21 mouse cellular contexts compared by ENCODE assay signal in genomic region chr10:4512725-4513124, GRCm38 (mm10). TPM values are rescaled to one million over a fixed set of nuclear protein-coding genes. Genes with fewer than 3 reads are reported as not detected.
A peak's percentile ranks its signal among the peaks of the same experiment; 100 is the strongest.
DNase-seq lines count a peak whose midpoint lies in the region; ATAC-seq and TF ChIP-seq lines count a peak whose summit lies in the region.
"Had no signal": no experiment of that assay in that cellular context is flagged by ENCODE, and none has a peak within 500 bp of the region (broad histone marks: within the 10 kb centered on the region; RNA-seq: fewer than 3 reads in every experiment).

No protein-coding gene starts in this region.

- no peak for ATAC-seq in limb, embryonic 14.5 days (ENCODE audit: low FRiP score, low read depth)
- ATAC-seq: forebrain, embryonic 16.5 days; intestine, embryonic 15.5 days had no signal

- intact Hi-C loops in left cerebral cortex, postnatal 36 days (cut with DNase I) = no loop called here

- no peak overlapping the region for H3K9ac ChIP-seq in limb, embryonic 14.5 days (ENCODE audit: low read depth, low read length, severe bottlenecking)
- H3K9ac ChIP-seq: embryonic facial prominence, embryonic 12.5 days; forebrain, embryonic 12.5 days; heart, embryonic 12.5 days; hindbrain, embryonic 15.5 days; intestine, embryonic 15.5 days had no signal

- H3K9me3 ChIP-seq in limb, embryonic 14.5 days (ENCODE audit: control insufficient read depth, low read length) = no peaks in the 10 kb centered on the region
- H3K9me3 ChIP-seq in limb, embryonic 10.5 days (replicated peaks) = no peaks in the 10 kb centered on the region
- H3K9me3 ChIP-seq: embryonic facial prominence, embryonic 12.5 days; G1E; hindbrain, embryonic 10.5 days; hindbrain, embryonic 15.5 days; intestine, embryonic 15.5 days had no signal

- H3K4me1 ChIP-seq in limb, embryonic 14.5 days (ENCODE audit: control insufficient read depth, insufficient read depth, low read length) = no peaks in the 10 kb centered on the region
- no peaks in the 10 kb centered on the region for H3K4me1 ChIP-seq in limb, embryonic 10.5 days
- H3K4me1 ChIP-seq: embryonic facial prominence, embryonic 12.5 days; forebrain, embryonic 12.5 days; heart, embryonic 12.5 days; hindbrain, embryonic 10.5 days; hindbrain, embryonic 15.5 days; intestine, embryonic 15.5 days had no signal

- no peaks in the 10 kb centered on the region for H3K36me3 ChIP-seq in limb, embryonic 14.5 days (ENCODE audit: control insufficient read depth, insufficient read depth, low read length)
- no peaks in the 10 kb centered on the region for H3K36me3 ChIP-seq in limb, embryonic 10.5 days
- H3K36me3 ChIP-seq: embryonic facial prominence, embryonic 12.5 days; forebrain, embryonic 12.5 days; G1E; heart, embryonic 12.5 days; hindbrain, embryonic 10.5 days; hindbrain, embryonic 15.5 days; intestine, embryonic 15.5 days had no signal

- no peak for TF ChIP-seq POLR2A in limb, embryonic 14.5 days (IDR thresholded peaks at IDR 0.05; ENCODE audit: borderline replicate concordance, extremely low read depth, insufficient read depth, insufficient read length)

- no peaks in the 10 kb centered on the region for H3K27me3 ChIP-seq in limb, embryonic 14.5 days (ENCODE audit: control insufficient read depth, insufficient read depth, low read length)
- H3K27me3 ChIP-seq in limb, embryonic 10.5 days (ENCODE audit: low read depth, poor library complexity, severe bottlenecking) = no peaks in the 10 kb centered on the region
- H3K27me3 ChIP-seq: embryonic facial prominence, embryonic 12.5 days; forebrain, embryonic 12.5 days; heart, embryonic 12.5 days; hindbrain, embryonic 15.5 days; intestine, embryonic 15.5 days had no signal

- DNase-seq in limb, embryonic 14.5 days (ENCODE audit: low spot score) = no peak
- no peak for DNase-seq in limb, embryonic 10.5 days (ENCODE audit: low spot score)
- DNase-seq in T-cell, adult 2 months (ENCODE audit: low spot score) = peak; percentile 6
- DNase-seq in induced T-regulatory cell, adult 2 months (ENCODE audit: low read depth) = peak; percentile 20
- DNase-seq in naive thymus-derived CD4-positive, alpha-beta T cell, adult 2 months (ENCODE audit: low read depth) = peak; percentile 45
- no peak for DNase-seq in left cerebral cortex, postnatal 36 days (ENCODE audit: low spot score in 2 of 2)
- no peak for DNase-seq in kidney, adult 11 months
- DNase-seq in cerebellum, adult 9-11 months = no peak
- DNase-seq: adrenal gland, postnatal 14 days; cerebellum, adult 11-12 months; cerebellum, adult 9-10 months; cerebellum, postnatal 36 days; gastrocnemius, postnatal 14 days had no signal

- H3K4me2 ChIP-seq in limb, embryonic 14.5 days (replicated peaks; ENCODE audit: low read depth, low read length, severe bottlenecking) = no peak overlapping the region
- H3K4me2 ChIP-seq: embryonic facial prominence, embryonic 12.5 days; forebrain, embryonic 12.5 days; heart, embryonic 12.5 days; hindbrain, embryonic 15.5 days; intestine, embryonic 15.5 days had no signal

- H3K27ac ChIP-seq in limb, embryonic 14.5 days (replicated peaks; ENCODE audit: low read depth, low read length) = 0 out of 2 replicates have a peak overlapping the region, but pooled peaks have one; percentile 19
- H3K27ac ChIP-seq in limb, embryonic 10.5 days = no peak overlapping the region
- H3K27ac ChIP-seq: embryonic facial prominence, embryonic 12.5 days; forebrain, embryonic 12.5 days; hindbrain, embryonic 10.5 days; hindbrain, embryonic 15.5 days; intestine, embryonic 15.5 days had no signal

- WGBS in limb, embryonic 14.5 days = 62% methylated on average over 9 of the region's 9 CpGs
- WGBS in limb, embryonic 10.5 days = 87% methylated on average over 9 of the region's 9 CpGs

- H3K4me3 ChIP-seq in limb, embryonic 14.5 days (replicated peaks; ENCODE audit: low read length) = no peak overlapping the region
- no peak overlapping the region for H3K4me3 ChIP-seq in limb, embryonic 10.5 days
- H3K4me3 ChIP-seq: embryonic facial prominence, embryonic 12.5 days; forebrain, embryonic 12.5 days; heart, embryonic 12.5 days; hindbrain, embryonic 10.5 days; hindbrain, embryonic 15.5 days; intestine, embryonic 15.5 days had no signal

RNA-seq across cellular contexts. Expression of gene Ccdc170, which starts 30.4 kb away (rescaled TPM):
- polyA plus RNA-seq in limb, embryonic 14.5 days (2012; rRNA removed) = 0.11 and 0.15 TPM in 2 replicates
- polyA plus RNA-seq in limb, embryonic 14.5 days (2014; fragmentation: Nextera tagmentation; extraction: Ambion mirVana) = not detected in 2 replicates
- polyA plus RNA-seq in limb, embryonic 10.5 days (2016; fragmentation: Nextera tagmentation; extraction: Ambion mirVana) = 0.09 TPM in 1 of 2 replicates, not detected in the other
- total RNA-seq in left cerebral cortex, postnatal 36 days (2021) = under 1 TPM; 0.52 to 0.64 TPM
- total RNA-seq: G1E had no signal
- polyA plus RNA-seq: G1E; heart, embryonic 12.5 days had no signal

Comparison
In these comparisons a context has a peak if more than half of its experiments do, and no peak if none do; other contexts are left out.
1. DNase-seq: peak in T-cell, adult 2 months (single experiment), induced T-regulatory cell, adult 2 months (single experiment) and naive thymus-derived CD4-positive, alpha-beta T cell, adult 2 months (single experiment); none in limb, embryonic 14.5 days (single experiment), limb, embryonic 10.5 days (single experiment), left cerebral cortex, postnatal 36 days (0 of 2), kidney, adult 11 months (single experiment) and cerebellum, adult 9-11 months (single experiment).